Comparison of ENCODE assay signal across 25 mouse cellular contexts in genomic region chr8:105993226-105993625, GRCm38 (mm10). TPM values are rescaled to one million over a fixed set of nuclear protein-coding genes. Genes with fewer than 3 reads are reported as not detected.
"Had no signal": no experiment of that assay in that cellular context is flagged by ENCODE, and none has a peak within 500 bp of the region (broad histone marks: within the 10 kb centered on the region; RNA-seq: fewer than 3 reads in every experiment).

No protein-coding gene starts in this region.

- DNase-seq: kidney, adult 18-20 months; kidney, adult 9 months; kidney, postnatal 14 days; kidney, postnatal 4 days; layer of hippocampus, adult 9-11 months; retina, postnatal 1 day; right cerebral cortex, postnatal 25 days had no signal

- ATAC-seq: intestine, embryonic 16.5 days; midbrain, embryonic 13.5 days; midbrain, embryonic 16.5 days had no signal

- H3K27me3 ChIP-seq: limb, embryonic 13.5 days; lung, embryonic 15.5 days had no signal

- H3K36me3 ChIP-seq: limb, embryonic 10.5 days; limb, embryonic 13.5 days; lung, embryonic 15.5 days; midbrain, embryonic 10.5 days; midbrain, embryonic 13.5 days; neural tube, embryonic 13.5 days had no signal

- H3K9me3 ChIP-seq: limb, embryonic 10.5 days; limb, embryonic 13.5 days; lung, embryonic 15.5 days; megakaryocyte, embryonic 14.5 days; midbrain, embryonic 10.5 days; midbrain, embryonic 13.5 days; neural tube, embryonic 13.5 days had no signal

- H3K4me3 ChIP-seq: limb, embryonic 10.5 days; limb, embryonic 13.5 days; lung, embryonic 15.5 days; megakaryocyte, embryonic 14.5 days; midbrain, embryonic 10.5 days; midbrain, embryonic 13.5 days; myocyte; neural tube, embryonic 13.5 days had no signal

- H3K27ac ChIP-seq: limb, embryonic 10.5 days; limb, embryonic 13.5 days; lung, embryonic 15.5 days; midbrain, embryonic 10.5 days; midbrain, embryonic 13.5 days; neural tube, embryonic 13.5 days had no signal

- H3K4me2 ChIP-seq: limb, embryonic 13.5 days; lung, embryonic 15.5 days; midbrain, embryonic 13.5 days; neural tube, embryonic 13.5 days had no signal

- H3K4me1 ChIP-seq: limb, embryonic 13.5 days; neural tube, embryonic 13.5 days had no signal

- H3K9ac ChIP-seq: limb, embryonic 13.5 days; lung, embryonic 15.5 days; midbrain, embryonic 13.5 days; neural tube, embryonic 13.5 days had no signal

RNA-seq across cellular contexts. Expression of gene Dpep2nb, which starts 12.5 kb away (rescaled TPM):
- total RNA-seq: layer of hippocampus, adult 18-20 months; layer of hippocampus, postnatal 25 days; left cerebral cortex, adult 18-20 months; left cerebral cortex, postnatal 25 days; neutrophil, adult 5-6 weeks had no signal
- polyA plus RNA-seq: inflammation-experienced regulatory T-cells, adult 6 months; kidney, embryonic 16.5 days; limb, embryonic 10.5 days; limb, embryonic 13.5 days; lung, embryonic 15.5 days; midbrain, embryonic 13.5 days; myocyte; stomach, embryonic 16.5 days had no signal

RNA-seq across cellular contexts. Expression of gene Dpep3, which starts 14.0 kb away (rescaled TPM):
- total RNA-seq: layer of hippocampus, adult 18-20 months; layer of hippocampus, postnatal 25 days; left cerebral cortex, adult 18-20 months; left cerebral cortex, postnatal 25 days; neutrophil, adult 5-6 weeks had no signal
- polyA plus RNA-seq: inflammation-experienced regulatory T-cells, adult 6 months; intestine, embryonic 16.5 days; kidney, embryonic 16.5 days; limb, embryonic 10.5 days; limb, embryonic 13.5 days; lung, embryonic 15.5 days; midbrain, embryonic 10.5 days; midbrain, embryonic 13.5 days; midbrain, embryonic 16.5 days; myocyte; neural tube, embryonic 13.5 days; stomach, embryonic 16.5 days had no signal
